Mouse (Mus musculus) liver, embryonic 14.5 days (tissue): ENCODE measurements around the gene Cdkn2a. TPM values are rescaled to one million over a fixed set of nuclear protein-coding genes. Genes with fewer than 3 reads are reported as not detected.

Source experiments
- ATAC-seq: fragments of 200-750 bp; cut with Nextera tagmentation; 2 replicates; pipeline ENCODE4 v1.8.0; 2017; ENCODE audit warnings: moderate number of reproducible peaks, mild to moderate bottlenecking, moderate library complexity; ENCODE audit not compliant: insufficient read depth
- DNase-seq, 3 experiments: peaks; one replicate each; pipeline ENCODE4 v3.0.0-alpha.2; 2012 to 2013; ENCODE audit warnings: low read depth in 3 of 3, low spot score in 3 of 3
- H3K27ac ChIP-seq: fragments of 300-500 bp; sonication (generic); 2 replicates; pipeline ENCODE4 v1.5.1; 2014; ENCODE audit warnings: moderate library complexity, mild to moderate bottlenecking, control low read depth, inconsistent platforms
- H3K27me3 ChIP-seq: fragments of 300-500 bp; sonication (generic); 2 replicates; pipeline ENCODE4 v1.6.1; 2014; ENCODE audit warnings: mild to moderate bottlenecking, low read length, moderate library complexity; ENCODE audit not compliant: control insufficient read depth, insufficient read depth
- H3K36me3 ChIP-seq: fragments of 300-500 bp; sonication (generic); replicated peaks from 2 replicates; pipeline ENCODE4 v1.6.1; 2014; ENCODE audit warnings: low read depth; ENCODE audit not compliant: control insufficient read depth, insufficient read depth
- H3K4me1 ChIP-seq, 2 experiments: fragments of 200-500 bp in 1 of 2; fragments of 300-500 bp in 1 of 2; sonication (generic) in 1 of 2; replicated peaks; 2 replicates each; pipeline ENCODE4 v1.6.1; 2012 to 2014; ENCODE audit warnings: antibody characterized with exemption in 1 of 2, inconsistent platforms in 1 of 2, low read length in 1 of 2; ENCODE audit not compliant: control insufficient read depth in 2 of 2, insufficient read depth in 2 of 2
- H3K4me2 ChIP-seq: fragments of 300-500 bp; sonication (generic); 2 replicates; pipeline ENCODE4 v1.6.1; 2014; ENCODE audit warnings: low read depth, mild to moderate bottlenecking, control low read depth, moderate library complexity
- H3K4me3 ChIP-seq, 2 experiments: fragments of 200-500 bp in 1 of 2; fragments of 300-500 bp in 1 of 2; sonication (generic) in 1 of 2; 2 replicates each; pipeline ENCODE4 v1.5.1; 2012 to 2014; ENCODE audit warnings: low read depth in 2 of 2, low read length in 2 of 2, mild to moderate bottlenecking in 2 of 2, control low read depth in 1 of 2, inconsistent platforms in 1 of 2, moderate library complexity in 1 of 2; ENCODE audit not compliant: insufficient read depth in 1 of 2
- H3K9ac ChIP-seq: fragments of 300-500 bp; sonication (generic); replicated peaks from 2 replicates; pipeline ENCODE4 v1.6.1; 2014; ENCODE audit warnings: mild to moderate bottlenecking, control low read depth, moderate library complexity
- H3K9me3 ChIP-seq: fragments of 300-500 bp; sonication (generic); 2 replicates; pipeline ENCODE4 v1.6.1; 2016; ENCODE audit warnings: low read length, mixed read lengths; ENCODE audit not compliant: control insufficient read depth
- CTCF ChIP-seq: IDR thresholded peaks from 2 replicates; pipeline ENCODE4 v1.5.1; 2016; ENCODE audit warnings: antibody characterized with exemption, low read depth, control low read depth
- EP300 ChIP-seq: IDR thresholded peaks from 2 replicates; pipeline ENCODE4 v1.6.1; 2016; ENCODE audit warnings: antibody characterized with exemption, low read depth
- WGBS: fragments of 180-500 bp; shearing (Covaris S2); extraction: QIAGEN DNeasy Blood & Tissue Kit; methylation state at CpG from one replicate; pipeline ENCODE4 v1.1.7; 2014; ENCODE audit not compliant: insufficient replicate concordance; 5-methylcytosine and 5-hydroxymethylcytosine counted together
- polyA plus RNA-seq, 2 experiments: library from polyadenylated mRNA; depleted of rRNA in 1 of 2; stranded (reverse) in 1 of 2; unstranded in 1 of 2; fragments of >200 nt; fragmentation: Nextera tagmentation in 1 of 2; extraction: Ambion mirVana in 1 of 2; gene quantifications; 2 replicates each; pipeline versions ENCODE4 v1.2.1 to v1.2.3; 2012 to 2014

The Cdkn2a gene
- polyA plus RNA-seq, 2 experiments = not detected

DNA sequence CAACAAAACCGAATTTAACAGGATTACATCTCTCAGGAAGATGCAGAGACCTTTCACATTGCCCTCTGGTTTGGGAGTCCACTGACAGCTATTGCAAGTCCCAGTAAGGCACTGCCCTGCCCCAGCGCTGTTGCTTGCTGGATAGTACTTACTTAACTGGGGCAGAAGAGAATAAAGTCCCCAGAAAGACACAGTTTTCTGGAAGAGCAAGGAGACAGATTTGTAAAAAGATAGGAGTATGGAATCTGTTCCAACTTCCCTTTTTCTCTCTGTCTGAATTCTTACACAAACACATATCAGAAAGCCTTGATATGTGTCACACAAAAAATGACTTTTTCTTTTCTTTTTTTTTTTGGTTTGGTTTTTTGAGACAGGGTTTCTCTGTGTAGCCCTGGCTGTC lies 5.3 kb upstream of the Cdkn2a start:
- ATAC-seq = no peak

DNA sequence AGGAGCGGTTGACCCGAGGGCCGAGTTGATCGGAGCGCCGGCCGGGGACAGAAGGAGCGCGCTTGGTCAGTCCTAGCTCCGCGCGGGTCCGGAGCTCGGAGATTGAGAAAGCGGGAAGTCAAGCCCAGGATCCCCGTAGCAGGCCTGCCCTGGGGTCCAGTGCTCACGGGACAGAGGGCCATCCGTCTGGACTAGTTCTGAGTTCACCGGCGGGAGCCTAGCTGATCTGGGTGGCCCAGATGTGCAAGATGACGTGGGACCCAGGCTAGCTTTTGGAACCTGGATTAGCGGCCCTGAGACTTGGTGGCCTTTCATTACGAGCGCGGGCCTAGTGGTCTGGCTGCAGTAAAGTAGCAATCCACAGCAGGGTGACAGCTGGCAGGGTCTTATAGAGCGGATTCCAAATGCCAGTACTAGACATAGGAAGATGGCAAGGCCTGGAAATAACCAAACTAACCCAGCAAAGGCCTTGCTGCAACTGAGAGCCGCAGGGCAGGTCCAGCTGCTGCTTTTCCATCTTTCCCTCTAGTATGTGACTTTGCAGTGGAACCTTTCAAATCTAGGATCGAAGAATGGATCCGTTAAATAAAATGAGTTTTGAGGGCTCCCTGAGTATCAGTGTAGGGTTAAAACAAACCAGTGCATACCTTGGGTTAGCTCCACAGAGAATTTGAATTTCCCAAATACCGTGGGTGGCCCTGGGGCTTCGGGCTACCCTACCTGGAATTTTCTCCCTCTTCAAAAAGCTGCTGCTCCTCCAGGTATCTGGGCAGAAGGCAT lies 1.2 kb upstream of the Cdkn2a start:
- Histone ChIP-seq H3K27me3 (peaks cover 89% of the 10 kb centered on the region), H3K4me2 (peak overlapping the region; percentile 71), H3K9ac (no peak overlapping the region), H3K27ac (no peak overlapping the region), H3K4me1 (no peaks in the 10 kb centered on the region), H3K4me3 (peak overlapping the region; percentile 54 to 59; a peak in 3 of 4 replicates), H3K9me3 (no peaks in the 10 kb centered on the region), H3K36me3 (no peaks in the 10 kb centered on the region)
- ATAC-seq = no peak
- 2% methylated on average over 31 of the region's 31 CpGs for WGBS
- TF ChIP-seq CTCF = no peak
- no peak for TF ChIP-seq EP300
- DNase-seq = no peak

More for the DNA sequence above, 5.3 kb upstream of the Cdkn2a start:
- H3K9me3 ChIP-seq = no peaks in the 10 kb centered on the region
- peaks cover 81% of the 10 kb centered on the region for H3K27me3 ChIP-seq
- no peaks in the 10 kb centered on the region for H3K4me1 ChIP-seq
- no peak overlapping the region for H3K4me3 ChIP-seq
- WGBS = 3% methylated on average over 2 of the region's 2 CpGs
- H3K27ac ChIP-seq = no peak overlapping the region
- H3K4me2 ChIP-seq = no peak overlapping the region
- TF ChIP-seq EP300 (no peak), CTCF (no peak)
- no peaks in the 10 kb centered on the region for H3K36me3 ChIP-seq
- no peak overlapping the region for H3K9ac ChIP-seq
- DNase-seq = no peak

DNA sequence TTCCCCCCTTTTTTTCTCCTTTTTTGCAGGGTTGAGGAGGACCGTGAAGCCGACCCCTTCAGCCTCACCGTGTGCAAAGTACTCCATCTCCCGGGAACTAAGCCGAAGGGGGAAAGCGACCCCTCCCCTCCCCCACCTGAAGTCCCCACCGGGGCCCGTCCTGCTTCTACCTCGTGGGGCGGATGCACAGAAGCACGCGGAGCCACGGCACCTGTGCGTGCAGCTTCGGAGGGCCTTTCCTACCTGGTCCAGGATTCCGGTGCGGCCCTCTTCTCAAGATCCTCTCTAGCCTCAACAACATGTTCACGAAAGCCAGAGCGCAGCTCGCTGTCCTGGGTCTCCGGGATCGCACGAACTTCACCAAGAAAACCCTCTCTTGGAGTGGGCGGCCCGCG lies 365 bp downstream of the Cdkn2a start:
- Histone ChIP-seq H3K9me3 (no peaks in the 10 kb centered on the region), H3K4me3 (peak overlapping the region; percentile 12 to 59; a peak in 3 of 4 replicates), H3K36me3 (no peaks in the 10 kb centered on the region), H3K4me2 (peak overlapping the region; percentile 71), H3K27me3 (peaks cover 86% of the 10 kb centered on the region), H3K9ac (no peak overlapping the region), H3K4me1 (no peaks in the 10 kb centered on the region), H3K27ac (no peak overlapping the region)
- DNase-seq (no peak), ATAC-seq (no peak)
- TF ChIP-seq EP300 = no peak
- TF ChIP-seq CTCF = no peak
- WGBS = 2% methylated on average over 25 of the region's 26 CpGs

GRCm38 (mm10) chr4:89293516-89293915 lies 937 bp downstream of the Cdkn2a start:
- Histone ChIP-seq H3K27me3 (peaks cover 91% of the 10 kb centered on the region), H3K4me2 (no peak overlapping the region), H3K4me3 (no peak overlapping the region), H3K4me1 (no peaks in the 10 kb centered on the region), H3K27ac (no peak overlapping the region), H3K9ac (no peak overlapping the region), H3K9me3 (no peaks in the 10 kb centered on the region), H3K36me3 (no peaks in the 10 kb centered on the region)
- no peak for TF ChIP-seq CTCF
- no peak for TF ChIP-seq EP300
- ATAC-seq = no peak
- DNase-seq = no peak
- WGBS = 11% methylated on average over 7 of the region's 7 CpGs

GRCm38 (mm10) chr4:89289028-89289427 lies 5.4 kb downstream of the Cdkn2a start:
- H3K27me3 ChIP-seq = peaks cover 57% of the 10 kb centered on the region
- ATAC-seq = no peak
- 5% methylated on average over 4 of the region's 4 CpGs for WGBS

More at GRCm38 (mm10) chr4:89289028-89289427, 5.4 kb downstream of the Cdkn2a start:
- TF ChIP-seq EP300 (no peak), CTCF (no peak)
- no peaks in the 10 kb centered on the region for H3K9me3 ChIP-seq
- no peak overlapping the region for H3K4me2 ChIP-seq
- H3K27ac ChIP-seq = no peak overlapping the region
- H3K4me3 ChIP-seq = no peak overlapping the region
- no peaks in the 10 kb centered on the region for H3K4me1 ChIP-seq
- H3K9ac ChIP-seq = no peak overlapping the region
- no peaks in the 10 kb centered on the region for H3K36me3 ChIP-seq
- DNase-seq = no peak
